Mouse (Mus musculus) bone marrow macrophage, adult 2 months (primary cell): ENCODE measurements around the gene Pogz.

Experiments
- CTCF ChIP-seq: IDR thresholded peaks from 2 replicates; pipeline ENCODE4 v1.5.1; 2012; ENCODE audit warnings: low read depth, mild to moderate bottlenecking, low read length, moderate library complexity
- POLR2A ChIP-seq: IDR thresholded peaks from 2 replicates; pipeline ENCODE4 v1.6.1; 2012; ENCODE audit warnings: mild to moderate bottlenecking, low read depth, low read length, borderline replicate concordance

DNA sequence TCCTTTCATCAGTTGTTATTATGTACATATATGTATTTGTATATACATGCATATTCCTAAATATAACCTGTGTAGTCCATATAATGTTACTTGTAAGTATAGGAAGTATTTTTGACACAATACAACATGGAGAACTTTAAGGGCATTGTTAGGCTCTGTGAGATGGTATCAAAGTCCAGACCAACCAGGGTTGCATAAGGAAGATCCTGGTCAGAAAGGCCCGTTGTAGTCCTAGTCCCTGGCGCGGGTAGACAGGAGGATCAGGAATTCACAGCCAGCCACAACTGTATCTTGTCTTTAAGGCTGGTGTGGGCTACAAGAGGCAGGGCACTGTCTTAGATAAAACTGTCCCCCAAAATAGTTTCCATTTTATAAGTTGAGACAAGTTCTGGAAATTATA, 31.6 kb downstream of the Pogz start:
- TF ChIP-seq CTCF (no peak), POLR2A (no peak)
